Comparison of ENCODE assay signal across 33 mouse cellular contexts in genomic region chr13:32927241-32927640, GRCm38 (mm10). TPM values are rescaled to one million over a fixed set of nuclear protein-coding genes. Genes with fewer than 3 reads are reported as not detected.
A peak's percentile ranks its signal among the peaks of the same experiment; 100 is the strongest.
DNase-seq lines count a peak whose midpoint lies in the region; ATAC-seq and TF ChIP-seq lines count a peak whose summit lies in the region.
"Had no signal": no experiment of that assay in that cellular context is flagged by ENCODE, and none has a peak within 500 bp of the region (broad histone marks: within the 10 kb centered on the region; RNA-seq: fewer than 3 reads in every experiment).

No protein-coding gene starts in this region.

- H3K4me3 ChIP-seq in heart, adult 2 months: no peak overlapping the region
- no peak overlapping the region for H3K4me3 ChIP-seq in heart, embryonic 16.5 days (ENCODE audit: low read length)
- H3K4me3 ChIP-seq in lung, postnatal 0 days (ENCODE audit: low read depth, low read length): no peak overlapping the region
- H3K4me3 ChIP-seq: embryonic facial prominence, embryonic 12.5 days; erythroblast, embryonic 14.5 days; forebrain, embryonic 13.5 days; hindbrain, embryonic 10.5 days; limb, embryonic 13.5 days; liver, embryonic 12.5 days; midbrain, embryonic 10.5 days; neural tube, embryonic 15.5 days; stomach, embryonic 15.5 days had no signal

- ATAC-seq in heart, embryonic 16.5 days (replicated peaks; ENCODE audit: extremely low read depth, insufficient read depth, low FRiP score): no peak
- no peak for ATAC-seq in lung, postnatal 0 days
- ATAC-seq: activated CD4-positive, CD25-positive, alpha-beta regulatory T cell, adult 4 months; CD4-positive, CD25-positive, alpha-beta regulatory T cell, adult 4 months; forebrain, embryonic 13.5 days; hindbrain, postnatal 0 days; intestine, embryonic 16.5 days; liver, embryonic 12.5 days had no signal

- intact Hi-C loops in heart, adult 2 months (cut with DNase I): loop anchor here (10.0 kb wide), 1 partner anchor 162 kb away; no protein-coding TSS in a partner anchor
- intact Hi-C loops in heart, postnatal 36 days (cut with DNase I): no loop called here
- intact Hi-C loops in heart, postnatal 10 days (cut with DNase I): no loop called here

- no peak for TF ChIP-seq POLR2A in heart, adult 2 months (IDR thresholded peaks at IDR 0.05; ENCODE audit: insufficient read depth, low read depth, low read length)

- no peak overlapping the region for H3K9ac ChIP-seq in heart, adult 2 months (ENCODE audit: low read depth, low read length)
- no peak overlapping the region for H3K9ac ChIP-seq in heart, embryonic 16.5 days (ENCODE audit: low read length)
- no peak overlapping the region for H3K9ac ChIP-seq in lung, postnatal 0 days (replicated peaks; ENCODE audit: low read depth)
- H3K9ac ChIP-seq: embryonic facial prominence, embryonic 12.5 days; forebrain, embryonic 13.5 days; limb, embryonic 13.5 days; liver, embryonic 12.5 days; neural tube, embryonic 15.5 days; stomach, embryonic 15.5 days had no signal

- DNase-seq in heart, adult 2 months: no peak
- DNase-seq in heart, postnatal 36 days: no peak
- no peak for DNase-seq in heart, postnatal 10 days
- DNase-seq in lung, postnatal 0 days (ENCODE audit: low spot score): peak; percentile 45
- DNase-seq in lung, postnatal 4 days: no peak
- no peak for DNase-seq in cerebellum, adult 11 months
- DNase-seq: adrenal gland, postnatal 10 days; cerebellum, adult 2 months; cerebellum, postnatal 25 days; layer of hippocampus, adult 9-11 months; lung, adult 2 months; right cerebral cortex, adult 18-20 months; thymus, adult 18-20 months; thymus, postnatal 36 days had no signal

- H3K79me2 ChIP-seq in heart, adult 2 months (replicated peaks; ENCODE audit: control insufficient read depth, insufficient read depth, low read length): no peaks in the 10 kb centered on the region

- peaks cover 2% of the 10 kb centered on the region for H3K36me3 ChIP-seq in heart, adult 2 months (ENCODE audit: control insufficient read depth, insufficient read depth, low read length)
- H3K36me3 ChIP-seq in heart, embryonic 16.5 days (ENCODE audit: control insufficient read depth, insufficient read depth): no peaks in the 10 kb centered on the region
- no peaks in the 10 kb centered on the region for H3K36me3 ChIP-seq in lung, postnatal 0 days (ENCODE audit: insufficient read depth, low read length)
- H3K36me3 ChIP-seq: embryonic facial prominence, embryonic 12.5 days; hindbrain, embryonic 10.5 days; limb, embryonic 13.5 days; liver, embryonic 12.5 days; midbrain, embryonic 10.5 days; neural tube, embryonic 15.5 days; stomach, embryonic 15.5 days had no signal

- H3K4me2 ChIP-seq in heart, embryonic 16.5 days (ENCODE audit: low read depth, low read length): no peak overlapping the region
- H3K4me2 ChIP-seq in lung, postnatal 0 days (replicated peaks; ENCODE audit: low read depth, low read length): no peak overlapping the region
- H3K4me2 ChIP-seq: embryonic facial prominence, embryonic 12.5 days; forebrain, embryonic 13.5 days; limb, embryonic 13.5 days; liver, embryonic 12.5 days; neural tube, embryonic 15.5 days; stomach, embryonic 15.5 days had no signal

- TF ChIP-seq EP300 in heart, adult 2 months (IDR thresholded peaks at IDR 0.05; ENCODE audit: insufficient read depth, low read depth, low read length): no peak
- no peak for TF ChIP-seq EP300 in lung, postnatal 0 days (IDR thresholded peaks at IDR 0.05)

- peak overlapping the region; percentile 40 for H3K27ac ChIP-seq in heart, adult 2 months
- H3K27ac ChIP-seq in heart, embryonic 16.5 days (ENCODE audit: low read length): peak overlapping the region; percentile 51
- H3K27ac ChIP-seq in lung, postnatal 0 days (ENCODE audit: low read length): peak overlapping the region; percentile 68
- H3K27ac ChIP-seq: embryonic facial prominence, embryonic 12.5 days; forebrain, embryonic 13.5 days; hindbrain, embryonic 10.5 days; hindbrain, postnatal 0 days; limb, embryonic 13.5 days; liver, embryonic 12.5 days; midbrain, embryonic 10.5 days; neural tube, embryonic 15.5 days; stomach, embryonic 15.5 days had no signal

- no peaks in the 10 kb centered on the region for H3K27me3 ChIP-seq in heart, adult 2 months (ENCODE audit: control insufficient read depth, insufficient read depth, low read length)
- no peaks in the 10 kb centered on the region for H3K27me3 ChIP-seq in heart, embryonic 16.5 days (ENCODE audit: control insufficient read depth, insufficient read depth, low read length)
- H3K27me3 ChIP-seq in lung, postnatal 0 days (replicated peaks; ENCODE audit: insufficient read depth, low read length): no peaks in the 10 kb centered on the region
- H3K27me3 ChIP-seq: embryonic facial prominence, embryonic 12.5 days; forebrain, embryonic 13.5 days; limb, embryonic 13.5 days; liver, embryonic 12.5 days; neural tube, embryonic 15.5 days; stomach, embryonic 15.5 days had no signal

- no peaks in the 10 kb centered on the region for H3K9me3 ChIP-seq in heart, embryonic 16.5 days (replicated peaks; ENCODE audit: control insufficient read depth, low read length)
- H3K9me3 ChIP-seq in lung, postnatal 0 days (ENCODE audit: low read length): no peaks in the 10 kb centered on the region
- H3K9me3 ChIP-seq: embryonic facial prominence, embryonic 12.5 days; forebrain, embryonic 13.5 days; hindbrain, embryonic 10.5 days; limb, embryonic 13.5 days; liver, embryonic 12.5 days; midbrain, embryonic 10.5 days; neural tube, embryonic 15.5 days; stomach, embryonic 15.5 days had no signal

- H3K4me1 ChIP-seq in heart, adult 2 months (ENCODE audit: control insufficient read depth, insufficient read depth, low read length): peaks cover 9% of the 10 kb centered on the region
- H3K4me1 ChIP-seq in heart, embryonic 16.5 days (ENCODE audit: control insufficient read depth, insufficient read depth, low read length): peaks cover 35% of the 10 kb centered on the region
- H3K4me1 ChIP-seq in lung, postnatal 0 days (ENCODE audit: insufficient read depth, low read depth, low read length): peaks cover 9% of the 10 kb centered on the region; the same call in 1 of the 2 replicates
- H3K4me1 ChIP-seq: embryonic facial prominence, embryonic 12.5 days; forebrain, embryonic 13.5 days; hindbrain, embryonic 10.5 days; limb, embryonic 13.5 days; neural tube, embryonic 15.5 days; stomach, embryonic 15.5 days had no signal

- TF ChIP-seq CTCF in heart, adult 2 months (IDR thresholded peaks at IDR 0.05): no peak
- TF ChIP-seq CTCF in lung, postnatal 0 days (IDR thresholded peaks at IDR 0.05): no peak

- WGBS in heart, adult 2 months: 60% methylated on average over 1 of the region's 1 CpGs
- 44% methylated on average over 1 of the region's 1 CpGs for WGBS in heart, embryonic 16.5 days
- 62% methylated on average over 1 of the region's 1 CpGs for WGBS in lung, postnatal 0 days

RNA-seq across cellular contexts. Expression of gene Serpinb1c, which starts 29.2 kb away (rescaled TPM):
- total RNA-seq in heart, adult 2 months (2021): 1 to 10 TPM; 2.0 to 3.5 TPM
- 0.18 TPM in 1 of 2 replicates, not detected in the other for polyA plus RNA-seq in heart, adult 2 months (2012; rRNA removed)
- total RNA-seq in heart, postnatal 36 days (2021): 1 to 10 TPM; 2.1 to 2.6 TPM
- polyA plus RNA-seq in heart, embryonic 16.5 days (2015; fragmentation: Nextera tagmentation; extraction: Ambion mirVana): 0.14 and 0.29 TPM in 2 replicates
- total RNA-seq in heart, postnatal 10 days (2021): 1 to 10 TPM in 1 of 2 experiments, under 1 TPM in 1; 0.74 to 1.5 TPM
- polyA plus RNA-seq in lung, postnatal 0 days (2015; fragmentation: Nextera tagmentation; extraction: Ambion mirVana): 0.07 and 0.11 TPM in 2 replicates
- total RNA-seq: hindbrain, postnatal 0 days; left cerebral cortex, adult 18-20 months; left cerebral cortex, postnatal 25 days had no signal
- polyA plus RNA-seq: activated CD4-positive, CD25-positive, alpha-beta regulatory T cell, adult 4 months; CD4-positive, CD25-positive, alpha-beta regulatory T cell, adult 4 months; embryonic facial prominence, embryonic 12.5 days; erythroblast, embryonic 14.5 days; forebrain, embryonic 13.5 days; hindbrain, embryonic 10.5 days; hindbrain, postnatal 0 days; intestine, embryonic 16.5 days; kidney, embryonic 16.5 days; large intestine, adult 2 months; limb, embryonic 13.5 days; lung, adult 2 months; midbrain, embryonic 10.5 days; midbrain, postnatal 0 days; stomach, embryonic 15.5 days had no signal

RNA-seq across cellular contexts. Expression of gene Serpinb6b, which starts 37.8 kb away (rescaled TPM):
- total RNA-seq in heart, adult 2 months (2021): 10 to 100 TPM; 26.3 to 33.1 TPM
- polyA plus RNA-seq in heart, adult 2 months (2012; rRNA removed): 21.6 and 30.3 TPM in 2 replicates
- 10 to 100 TPM; 38.5 to 49.1 TPM for total RNA-seq in heart, postnatal 36 days (2021)
- polyA plus RNA-seq in heart, embryonic 16.5 days (2015; fragmentation: Nextera tagmentation; extraction: Ambion mirVana): 22.4 and 26.8 TPM in 2 replicates
- 10 to 100 TPM; 23.9 to 33.8 TPM for total RNA-seq in heart, postnatal 10 days (2021)
- 232 and 253 TPM in 2 replicates for polyA plus RNA-seq in lung, postnatal 0 days (2015; fragmentation: Nextera tagmentation; extraction: Ambion mirVana)
